Mouse (Mus musculus) adrenal gland, postnatal 25 days (tissue): Measurements from ENCODE around the gene Mroh2a. TPM values are rescaled to one million over a fixed set of nuclear protein-coding genes. Genes with fewer than 3 reads are reported as not detected.

Source experiments
- DNase-seq: peaks from one replicate; pipeline ENCODE4 v3.0.0; 2021; ENCODE audit warnings: mixed read lengths
- total RNA-seq: library from RNA; stranded (reverse); gene quantifications from 2 replicates; pipeline ENCODE4 v1.2.3, GENCODE M21; 2021

The Mroh2a gene
- total RNA-seq, 1 experiment from 2014 or later = 0.33 TPM

GRCm38 (mm10) chr1:88291409-88292005 lies 64.7 kb downstream of the Mroh2a start:
- no peak for DNase-seq

- no peak for DNase-seq
These were observed 65.3 kb downstream of the Mroh2a start for GRCm38 (mm10) chr1:88292057-88292456.

- no peak for DNase-seq
These were observed 67.9 kb downstream of the Mroh2a start for GRCm38 (mm10) chr1:88294650-88295049.

DNA sequence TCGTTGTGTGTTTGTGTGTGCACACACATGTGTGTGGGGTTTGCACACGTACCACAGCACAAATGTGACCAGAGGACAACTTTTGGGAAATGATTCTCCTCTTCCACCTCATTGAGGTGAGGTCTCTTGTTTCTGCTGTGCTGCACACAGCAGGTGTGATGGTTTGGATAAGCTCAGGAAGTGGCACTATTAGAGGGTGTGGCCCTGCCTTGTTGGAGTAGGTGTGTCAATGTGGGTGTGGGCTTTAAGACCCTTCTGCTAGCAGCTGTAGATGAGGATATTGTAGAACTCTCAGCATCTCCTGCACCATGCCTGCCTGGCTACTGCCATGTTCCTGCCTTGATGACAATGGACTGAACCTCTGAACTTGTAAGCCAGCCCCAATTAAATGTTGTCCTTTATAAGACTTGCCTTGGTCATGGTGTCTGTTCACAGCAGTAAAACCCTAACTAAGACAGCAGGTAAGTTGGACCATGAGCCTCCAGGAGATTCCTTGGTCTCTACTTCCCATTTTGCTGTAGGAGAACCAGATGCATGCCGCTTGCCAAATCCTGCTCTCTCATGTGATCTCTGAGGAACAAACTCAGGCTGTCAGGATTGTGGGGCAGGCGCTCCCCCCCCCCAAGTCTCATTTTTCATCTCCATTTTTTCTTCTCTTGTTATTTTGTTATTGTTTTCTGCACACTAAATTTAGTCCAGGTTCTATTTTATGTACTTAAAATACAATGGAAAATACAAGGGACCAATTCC lies 69.6 kb downstream of the Mroh2a start:
- DNase-seq = no peak

DNA sequence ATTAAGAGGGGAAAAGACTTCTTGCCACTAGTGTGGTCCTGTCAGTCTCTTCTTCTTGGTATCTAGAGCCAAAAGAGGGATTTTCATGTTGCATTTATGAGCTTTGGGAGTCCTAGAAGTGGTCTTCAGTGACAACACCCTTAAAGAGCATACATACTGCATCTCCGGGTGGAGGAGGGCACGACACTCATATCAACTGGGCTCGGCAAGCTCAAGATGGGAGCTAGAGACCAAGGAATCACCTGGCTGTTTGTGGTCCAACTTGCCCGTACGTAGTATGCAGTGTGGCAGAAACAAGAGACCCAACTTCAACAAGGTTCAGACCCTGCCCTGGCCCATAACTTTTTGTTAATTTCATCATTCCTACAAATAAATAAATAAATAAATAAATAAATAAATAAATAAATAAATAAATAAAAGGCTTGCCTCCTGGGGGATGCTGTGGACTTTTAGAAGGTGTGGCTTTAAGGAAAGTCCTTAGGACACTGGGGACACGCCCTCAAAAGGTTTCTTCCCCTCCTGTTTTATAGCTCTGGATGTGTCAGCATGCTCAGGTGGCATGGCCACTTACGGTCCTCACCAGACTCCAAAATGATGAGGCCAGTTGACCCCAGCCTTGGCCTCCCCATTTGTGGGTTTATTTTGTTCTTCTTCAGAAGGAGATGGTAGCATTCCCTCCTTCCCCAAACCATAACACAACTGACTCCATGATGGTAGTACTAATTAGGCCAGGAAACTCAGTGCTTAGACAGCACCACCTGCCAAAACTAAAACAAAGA lies 70.9 kb downstream of the Mroh2a start:
- DNase-seq = no peak

DNA sequence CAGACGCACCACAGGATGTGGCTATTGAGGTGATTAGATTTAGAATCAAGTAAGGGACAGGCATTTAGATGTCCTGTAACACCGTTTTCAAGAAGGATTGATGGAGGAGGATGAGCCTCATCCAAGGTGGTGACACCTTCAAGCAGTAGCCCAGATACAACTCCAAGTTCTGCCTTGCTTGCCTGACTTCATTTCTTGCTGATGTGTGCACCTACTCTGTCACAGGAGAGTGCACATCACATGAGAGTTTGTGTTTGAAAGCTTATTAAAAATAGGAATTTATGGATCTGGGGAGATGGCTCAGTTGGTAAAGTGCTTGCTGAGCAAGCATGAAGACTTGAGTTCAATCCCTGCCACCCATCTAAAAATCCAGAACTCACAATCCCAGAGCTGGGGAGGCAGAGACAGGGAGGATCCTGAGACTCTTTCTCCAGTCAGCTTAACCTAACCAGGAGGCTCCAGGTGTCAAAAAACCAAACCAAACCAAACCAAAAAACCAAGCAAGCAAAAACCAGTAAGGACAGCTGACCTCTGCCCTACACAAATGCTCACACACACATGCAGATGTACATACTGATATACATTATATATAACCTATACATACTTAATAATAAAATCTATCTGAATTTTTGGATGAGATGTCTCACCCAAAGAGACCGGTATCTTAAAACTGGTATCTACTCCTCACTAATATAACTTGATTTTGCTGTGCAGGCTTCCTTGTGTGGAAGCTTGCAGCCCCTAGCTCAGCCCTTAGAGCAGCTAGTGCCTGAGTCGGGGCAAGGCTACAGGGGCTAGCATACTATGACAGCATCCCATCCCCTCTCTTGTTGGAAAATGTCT lies 72.1 kb downstream of the Mroh2a start:
- DNase-seq = no peak

GRCm38 (mm10) chr1:88299529-88299945 lies 72.8 kb downstream of the Mroh2a start:
- DNase-seq = no peak

DNA sequence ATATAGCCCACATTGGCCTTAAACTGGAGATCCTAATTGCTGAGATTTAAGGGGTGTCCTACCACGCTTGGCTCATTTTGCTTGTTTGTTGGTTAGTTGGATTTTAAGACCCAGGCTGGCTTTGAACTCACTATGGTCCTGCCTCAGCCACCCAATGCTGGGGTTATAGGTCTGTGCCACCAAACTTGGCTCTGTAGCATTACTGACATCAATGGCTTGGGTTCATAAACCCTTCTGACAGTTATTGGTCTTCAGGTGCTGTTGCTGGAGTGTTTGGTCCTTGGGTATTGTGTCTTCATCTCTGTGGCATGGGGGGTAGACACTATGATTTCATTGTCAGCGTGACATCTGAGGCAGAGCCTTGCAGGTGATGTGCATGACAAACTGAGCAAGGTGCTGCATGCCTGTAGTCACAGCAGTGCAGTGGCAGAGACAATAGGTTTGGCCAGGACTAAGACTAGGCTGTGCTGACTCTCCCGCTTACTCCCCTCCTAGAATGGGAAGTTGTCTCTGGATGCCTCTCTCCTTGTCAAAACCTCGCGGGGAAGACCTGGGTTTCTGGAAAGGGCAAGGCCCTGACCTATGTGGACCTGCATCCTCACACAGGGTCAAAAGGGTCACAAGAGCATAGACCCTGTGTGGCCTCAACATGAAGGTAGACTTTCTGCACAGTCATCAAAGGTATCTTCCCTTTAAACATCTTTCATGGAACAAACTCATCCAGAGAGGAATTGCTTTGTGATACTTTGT lies 73.7 kb downstream of the Mroh2a start:
- no peak for DNase-seq

GRCm38 (mm10) chr1:88301121-88302014 lies 74.6 kb downstream of the Mroh2a start:
- no peak for DNase-seq

DNA sequence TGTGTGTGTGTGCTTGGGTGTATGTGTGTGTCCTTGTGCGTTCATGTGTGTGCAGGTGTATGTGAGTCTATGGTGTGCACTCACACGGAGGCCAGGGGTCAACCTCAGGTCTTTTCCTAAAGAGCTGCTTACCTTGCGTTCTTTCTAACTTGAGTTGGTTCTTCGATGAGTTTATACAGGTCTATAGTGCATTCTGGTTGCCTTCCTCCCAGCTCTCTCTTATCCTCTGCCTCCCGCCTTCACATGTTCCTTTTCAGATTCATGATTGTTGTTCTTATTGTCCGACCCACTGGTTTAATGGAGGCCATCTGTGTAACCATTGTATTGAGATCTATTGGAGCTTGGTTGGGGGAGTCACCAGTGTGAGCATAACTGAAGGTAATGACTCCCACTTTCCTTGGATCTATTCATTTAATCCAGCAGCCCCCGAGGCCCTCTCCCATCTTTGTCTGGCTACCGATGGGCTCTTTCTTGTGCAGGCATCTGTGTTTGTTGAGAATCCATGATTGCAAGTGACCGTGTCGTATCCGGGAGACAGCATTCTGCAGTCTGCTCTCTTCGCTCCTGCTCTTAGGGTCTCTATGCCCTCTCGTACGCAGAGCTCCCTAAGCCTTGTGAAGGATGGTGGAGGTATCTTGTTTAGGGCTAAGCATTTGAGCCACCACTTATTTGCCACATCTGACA lies 75.4 kb downstream of the Mroh2a start:
- no peak for DNase-seq

- no peak for DNase-seq
These were observed 77.0 kb downstream of the Mroh2a start for GRCm38 (mm10) chr1:88303762-88304161.

DNA sequence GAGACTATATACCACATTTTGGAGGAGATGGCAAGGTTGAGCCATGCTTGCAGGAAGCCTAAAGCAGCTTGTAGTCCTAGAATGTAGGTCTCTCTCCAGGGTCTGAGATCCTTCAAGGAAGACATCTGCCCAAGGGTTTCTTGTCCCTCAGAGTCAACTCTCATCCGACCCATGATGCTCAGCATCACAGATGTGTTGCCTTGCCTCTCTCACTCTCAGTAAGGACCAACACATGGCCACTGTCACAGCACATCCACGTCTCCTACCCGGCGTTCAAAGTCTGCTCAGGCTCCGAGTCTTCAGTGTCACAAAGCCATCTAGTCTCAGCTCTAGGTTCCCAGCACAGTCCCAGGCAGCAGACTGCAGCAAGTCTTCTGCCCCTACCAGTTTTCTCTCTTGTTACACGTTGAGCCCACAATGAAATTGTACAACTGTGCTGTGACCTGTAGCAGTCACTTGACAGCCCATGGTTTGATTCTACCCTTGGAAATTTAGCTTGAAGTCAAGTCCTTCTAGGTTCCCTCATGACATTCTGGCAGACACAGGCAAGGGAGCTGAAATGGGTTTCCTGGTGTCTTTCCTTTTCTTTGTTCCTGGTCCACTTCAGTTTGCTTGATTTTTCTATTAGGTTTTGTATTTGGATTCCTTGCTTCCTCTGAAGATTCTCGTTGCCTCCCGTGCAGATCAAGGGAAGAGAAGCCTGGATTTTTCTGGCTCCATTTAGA lies 77.6 kb downstream of the Mroh2a start:
- DNase-seq = no peak

GRCm38 (mm10) chr1:88305018-88305795 lies 78.4 kb downstream of the Mroh2a start:
- no peak for DNase-seq

GRCm38 (mm10) chr1:88306543-88306942 lies 79.8 kb downstream of the Mroh2a start:
- no peak for DNase-seq

DNA sequence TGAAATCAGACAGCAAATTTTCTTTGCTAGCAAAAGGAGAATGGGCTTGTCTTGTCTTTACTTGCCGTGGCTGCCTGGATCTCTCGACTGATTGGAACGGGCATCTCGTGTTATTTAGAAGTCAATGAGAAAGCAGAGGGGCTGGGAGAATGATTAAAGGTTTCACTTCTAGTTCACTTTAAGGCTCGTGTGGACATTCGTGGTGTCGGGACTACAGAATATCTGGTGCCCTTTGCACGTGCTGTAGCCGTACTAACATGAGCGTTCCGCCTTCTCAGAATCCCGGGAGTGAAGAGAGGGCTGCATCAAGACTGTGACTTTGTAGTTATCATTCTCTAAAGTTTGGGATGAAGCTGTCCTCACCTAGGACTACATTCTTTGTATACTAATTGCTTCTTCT lies 80.4 kb downstream of the Mroh2a start:
- no peak for DNase-seq

GRCm38 (mm10) chr1:88309020-88309419 lies 82.2 kb downstream of the Mroh2a start:
- DNase-seq = no peak

DNA sequence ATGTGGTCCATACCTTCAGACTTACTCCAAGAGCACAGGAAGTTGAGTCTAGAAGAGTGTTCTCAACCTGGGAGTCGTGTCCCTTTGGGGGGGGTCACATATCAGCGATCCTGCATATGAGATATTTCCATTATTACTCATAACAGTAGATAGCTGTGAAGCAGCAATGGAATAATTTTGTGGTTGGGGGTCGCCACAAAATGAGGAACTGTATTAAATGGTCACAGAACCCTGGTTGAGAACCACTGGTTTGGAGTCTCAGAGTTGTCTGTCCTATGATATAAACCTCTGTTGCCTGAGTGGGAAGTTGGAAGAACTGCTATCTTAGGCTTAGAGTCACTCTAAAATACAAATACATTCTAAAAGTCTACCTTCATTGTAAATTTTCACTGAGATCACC lies 83.1 kb downstream of the Mroh2a start:
- DNase-seq = no peak

DNA sequence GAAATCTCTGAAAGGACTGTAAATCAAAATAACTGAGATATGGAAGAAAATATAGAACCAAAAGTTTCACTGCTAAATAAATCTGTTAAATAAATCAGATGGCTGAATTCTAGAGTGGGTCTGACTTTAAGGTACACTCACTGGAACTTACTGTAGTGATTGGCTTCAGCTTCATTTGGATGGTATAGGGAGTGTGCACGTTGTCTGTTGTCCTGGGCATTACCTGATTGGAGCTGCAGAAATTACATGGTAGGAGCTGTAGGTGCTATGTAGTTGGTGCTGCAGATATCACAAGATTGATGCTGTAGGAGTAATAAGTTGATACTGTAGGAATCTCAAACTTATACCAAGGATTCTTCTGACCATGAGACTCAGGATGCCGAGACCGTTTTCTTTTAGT lies 83.6 kb downstream of the Mroh2a start:
- no peak for DNase-seq
